Mouse (Mus musculus) E14TG2a.4 (cell line): Measurements from ENCODE around the gene Frmd6.

ENCODE experiments used
- H3K27me3 ChIP-seq: 2 replicates; pipeline ENCODE4 v1.6.1; 2014; ENCODE audit warnings: low read length, control low read depth; ENCODE audit not compliant: insufficient read depth
- H3K36me3 ChIP-seq: 2 replicates; pipeline ENCODE4 v1.6.1; 2014; ENCODE audit warnings: low read length, control low read depth; ENCODE audit not compliant: insufficient read depth
- H3K4me1 ChIP-seq: replicated peaks from 2 replicates; pipeline ENCODE4 v1.6.1; 2014; ENCODE audit warnings: low read depth, low read length, control low read depth
- H3K4me3 ChIP-seq: replicated peaks from 2 replicates; pipeline ENCODE4 v1.5.1; 2014; ENCODE audit warnings: mild to moderate bottlenecking, low read length
- H3K9me3 ChIP-seq: 2 replicates; pipeline ENCODE4 v1.6.1; 2014; ENCODE audit warnings: low read length, control low read depth
- CTCF ChIP-seq: conservative IDR thresholded peaks from 2 replicates; pipeline ENCODE4 v1.5.1; 2014; ENCODE audit warnings: low read length
- NANOG ChIP-seq: IDR thresholded peaks from 2 replicates; pipeline ENCODE4 v1.6.1; 2014; ENCODE audit warnings: borderline replicate concordance, low read length, mixed read lengths
- POU5F1 ChIP-seq: IDR thresholded peaks from 2 replicates; pipeline ENCODE4 v1.6.1; 2014; ENCODE audit warnings: low read length, borderline replicate concordance

Frmd6 gene

GRCm38 (mm10) chr12:70868988-70869291, 43.6 kb downstream of the Frmd6 start:
- Histone ChIP-seq H3K9me3 (no peaks in the 10 kb centered on the region), H3K4me3 (no peak overlapping the region), H3K4me1 (no peaks in the 10 kb centered on the region), H3K36me3 (no peaks in the 10 kb centered on the region), H3K27me3 (no peaks in the 10 kb centered on the region)
- TF ChIP-seq POU5F1, result no peak
- TF ChIP-seq CTCF, result no peak
- TF ChIP-seq NANOG, result no peak

GRCm38 (mm10) chr12:70873544-70873943, 48.2 kb downstream of the Frmd6 start:
- H3K4me1 ChIP-seq, result no peaks in the 10 kb centered on the region
- TF ChIP-seq POU5F1 (no peak), NANOG (no peak)
- no peak overlapping the region for H3K4me3 ChIP-seq
- no peaks in the 10 kb centered on the region for H3K9me3 ChIP-seq
- no peaks in the 10 kb centered on the region for H3K27me3 ChIP-seq
- H3K36me3 ChIP-seq, result no peaks in the 10 kb centered on the region

GRCm38 (mm10) chr12:70876270-70876998, 51.1 kb downstream of the Frmd6 start:
- H3K27me3 ChIP-seq, result no peaks in the 10 kb centered on the region
- TF ChIP-seq POU5F1, result no peak
- no peak for TF ChIP-seq NANOG
- TF ChIP-seq CTCF, result no peak
- 0 out of 2 replicates have a peak, but pooled peaks cover 6% of the 10 kb centered on the region for H3K4me1 ChIP-seq
- no peaks in the 10 kb centered on the region for H3K9me3 ChIP-seq
- H3K36me3 ChIP-seq, result peaks cover 3% of the 10 kb centered on the region; the same call in 1 of the 2 replicates
- no peak overlapping the region for H3K4me3 ChIP-seq

- Histone ChIP-seq H3K4me1 (0 out of 2 replicates have a peak, but pooled peaks cover 6% of the 10 kb centered on the region), H3K9me3 (no peaks in the 10 kb centered on the region), H3K27me3 (no peaks in the 10 kb centered on the region), H3K4me3 (no peak overlapping the region), H3K36me3 (peaks cover 3% of the 10 kb centered on the region; the same call in 1 of the 2 replicates)
- no peak for TF ChIP-seq POU5F1
- no peak for TF ChIP-seq CTCF
- no peak for TF ChIP-seq NANOG
Measured at GRCm38 (mm10) chr12:70877926-70878710, 52.8 kb downstream of the Frmd6 start.

GRCm38 (mm10) chr12:70880396-70880975, 55.2 kb downstream of the Frmd6 start:
- no peaks in the 10 kb centered on the region for H3K9me3 ChIP-seq
- 0 out of 2 replicates have a peak, but pooled peaks cover 6% of the 10 kb centered on the region for H3K4me1 ChIP-seq
- H3K27me3 ChIP-seq, result no peaks in the 10 kb centered on the region
- H3K4me3 ChIP-seq, result no peak overlapping the region
- H3K36me3 ChIP-seq, result peaks cover 3% of the 10 kb centered on the region; the same call in 1 of the 2 replicates
- TF ChIP-seq CTCF, result no peak

- H3K36me3 ChIP-seq, result peaks cover 3% of the 10 kb centered on the region; the same call in 1 of the 2 replicates
- TF ChIP-seq POU5F1 (no peak), CTCF (no peak), NANOG (no peak)
- H3K27me3 ChIP-seq, result no peaks in the 10 kb centered on the region
- H3K4me3 ChIP-seq, result no peak overlapping the region
- 0 out of 2 replicates have a peak, but pooled peaks cover 6% of the 10 kb centered on the region for H3K4me1 ChIP-seq
- H3K9me3 ChIP-seq, result no peaks in the 10 kb centered on the region
Measured at GRCm38 (mm10) chr12:70881340-70881739, 56.0 kb downstream of the Frmd6 start.

- Histone ChIP-seq H3K9me3 (no peaks in the 10 kb centered on the region), H3K4me3 (no peak overlapping the region), H3K36me3 (peaks cover 3% of the 10 kb centered on the region; the same call in 1 of the 2 replicates), H3K27me3 (no peaks in the 10 kb centered on the region), H3K4me1 (0 out of 2 replicates have a peak, but pooled peaks cover 6% of the 10 kb centered on the region)
- TF ChIP-seq POU5F1, result no peak
- no peak for TF ChIP-seq CTCF
- TF ChIP-seq NANOG, result no peak
Measured at GRCm38 (mm10) chr12:70881854-70882253, 56.5 kb downstream of the Frmd6 start.

- Histone ChIP-seq H3K27me3 (no peaks in the 10 kb centered on the region), H3K4me1 (0 out of 2 replicates have a peak, but pooled peaks cover 6% of the 10 kb centered on the region), H3K9me3 (no peaks in the 10 kb centered on the region), H3K36me3 (peaks cover 3% of the 10 kb centered on the region; the same call in 1 of the 2 replicates), H3K4me3 (no peak overlapping the region)
- TF ChIP-seq CTCF (no peak), POU5F1 (no peak), NANOG (no peak)
Measured at GRCm38 (mm10) chr12:70883141-70883540, 57.8 kb downstream of the Frmd6 start.
